Mouse (Mus musculus): Measurements from ENCODE around the gene Ccser2. TPM values are rescaled to one million over a fixed set of nuclear protein-coding genes. Genes with fewer than 3 reads are reported as not detected.

Ccser2 gene
- total and polyA plus RNA-seq, 3 experiments: 3.0 to 4.2 TPM; not detected in 1

GRCm38 (mm10) chr14:36921346-36922049, 47.1 kb downstream of the Ccser2 start:
- no peak overlapping the region for H3K9ac ChIP-seq (ENCODE audit: control insufficient read depth, low read depth, low read length, poor library complexity, severe bottlenecking)
- peaks cover 0 to 10% of the 10 kb centered on the region in 2 experiments; a peak in 2 of 4 replicates for H3K36me3 ChIP-seq (ENCODE audit: control insufficient read depth in 1 of 2, insufficient read depth in 2 of 2, low read length in 2 of 2)
- no peaks in the 10 kb centered on the region for H3K27me3 ChIP-seq (ENCODE audit: control insufficient read depth in 1 of 2, insufficient read depth in 2 of 2, low read length in 2 of 2)
- no peak overlapping the region for H3K4me3 ChIP-seq (ENCODE audit: control insufficient read depth in 1 of 2, insufficient read depth in 1 of 2, low read depth in 2 of 2, low read length in 2 of 2)
- no peak overlapping the region for H3K27ac ChIP-seq (ENCODE audit: control insufficient read depth, low read depth, low read length)
- TF ChIP-seq CHD2 (IDR thresholded peaks at IDR 0.05; ENCODE audit: low read length) (no peak), SMC3 (IDR thresholded peaks at IDR 0.05; ENCODE audit: low read depth, low read length) (no peak), ZKSCAN1 (IDR thresholded peaks at IDR 0.05; ENCODE audit: low read depth, low read length) (no peak), BHLHE40 (IDR thresholded peaks at IDR 0.05; ENCODE audit: borderline replicate concordance, low read depth, low read length) (no peak), TCF12 (IDR thresholded peaks at IDR 0.05; ENCODE audit: low read depth, low read length) (no peak), CTCF (IDR thresholded peaks at IDR 0.05 in 2 of 3, conservative IDR thresholded peaks at IDR 0.05 in 1 of 3; ENCODE audit: control insufficient read depth in 1 of 3, insufficient read depth in 1 of 3, low read depth in 2 of 3, low read length in 3 of 3, poor library complexity in 1 of 3, severe bottlenecking in 1 of 3) (no peak), HCFC1 (IDR thresholded peaks at IDR 0.05; ENCODE audit: low read depth, low read length) (no peak), E2F4 (IDR thresholded peaks at IDR 0.05; ENCODE audit: borderline replicate concordance, low read depth, low read length) (no peak), CHD1 (IDR thresholded peaks at IDR 0.05; ENCODE audit: low read depth, low read length) (no peak), TAL1 (IDR thresholded peaks at IDR 0.05; ENCODE audit: low read length) (no peak), ETS1 (IDR thresholded peaks at IDR 0.05; ENCODE audit: low read depth, low read length) (no peak), POLR2A (IDR thresholded peaks at IDR 0.05; ENCODE audit: control insufficient read depth in 1 of 2, insufficient read depth in 1 of 2, low read depth in 1 of 2, low read length in 2 of 2, poor library complexity in 1 of 2) (no peak), MXI1 (IDR thresholded peaks at IDR 0.05; ENCODE audit: low read depth, low read length) (no peak), ZNF384 (IDR thresholded peaks at IDR 0.05; ENCODE audit: low read depth, low read length) (no peak), GATA1 (IDR thresholded peaks at IDR 0.05; ENCODE audit: low read depth, low read length) (no peak), TBP (IDR thresholded peaks at IDR 0.05; ENCODE audit: low read depth, low read length) (no peak)
- H3K9me3 ChIP-seq (replicated peaks; ENCODE audit: insufficient read depth, low read length): no peaks in the 10 kb centered on the region
- no peak for DNase-seq (ENCODE audit: low read depth, low spot score)
- no peaks in the 10 kb centered on the region for H3K79me2 ChIP-seq (ENCODE audit: control insufficient read depth, insufficient read depth, low read length, poor library complexity)
- peaks cover 0 to 9% of the 10 kb centered on the region in 2 experiments; a peak in 3 of 4 replicates for H3K4me1 ChIP-seq (ENCODE audit: control insufficient read depth in 1 of 2, insufficient read depth in 2 of 2, low read length in 2 of 2)

- TF ChIP-seq HCFC1 (IDR thresholded peaks at IDR 0.05; ENCODE audit: low read depth, low read length) (no peak), MAZ (IDR thresholded peaks at IDR 0.05; ENCODE audit: low read depth, low read length) (no peak), ETS1 (IDR thresholded peaks at IDR 0.05; ENCODE audit: low read depth, low read length) (no peak), GABPA (IDR thresholded peaks at IDR 0.05; ENCODE audit: low read depth, low read length) (no peak), E2F4 (IDR thresholded peaks at IDR 0.05; ENCODE audit: borderline replicate concordance, low read depth, low read length) (no peak), ELF1 (IDR thresholded peaks at IDR 0.05; ENCODE audit: low read depth, low read length) (no peak)
- DNase-seq (ENCODE audit: low read depth, low spot score): no peak
- H3K4me3 ChIP-seq (ENCODE audit: control insufficient read depth in 1 of 2, insufficient read depth in 1 of 2, low read depth in 2 of 2, low read length in 2 of 2): no peak overlapping the region
- no peaks in the 10 kb centered on the region for H3K9me3 ChIP-seq (replicated peaks; ENCODE audit: insufficient read depth, low read length)
- H3K9ac ChIP-seq (ENCODE audit: control insufficient read depth, low read depth, low read length, poor library complexity, severe bottlenecking): no peak overlapping the region
- no peaks in the 10 kb centered on the region for H3K79me2 ChIP-seq (ENCODE audit: control insufficient read depth, insufficient read depth, low read length, poor library complexity)
- no peak overlapping the region for H3K27ac ChIP-seq (ENCODE audit: control insufficient read depth, low read depth, low read length)
- H3K27me3 ChIP-seq (ENCODE audit: control insufficient read depth in 1 of 2, insufficient read depth in 2 of 2, low read length in 2 of 2): no peaks in the 10 kb centered on the region
- H3K36me3 ChIP-seq (ENCODE audit: control insufficient read depth in 1 of 2, insufficient read depth in 2 of 2, low read length in 2 of 2): peaks cover 0 to 10% of the 10 kb centered on the region in 2 experiments; a peak in 2 of 4 replicates
- H3K4me1 ChIP-seq (ENCODE audit: control insufficient read depth in 1 of 2, insufficient read depth in 2 of 2, low read length in 2 of 2): peaks cover 0 to 9% of the 10 kb centered on the region in 2 experiments; a peak in 3 of 4 replicates
These were observed 48.7 kb downstream of the Ccser2 start for GRCm38 (mm10) chr14:36919886-36920285.
